Mouse (Mus musculus) adrenal gland, postnatal 4 days (tissue): ENCODE measurements around the gene D6Ertd527e. TPM values are rescaled to one million over a fixed set of nuclear protein-coding genes. Genes with fewer than 3 reads are reported as not detected.

ENCODE experiments used
- DNase-seq, 2 experiments: peaks; one replicate each; pipeline ENCODE4 v3.0.0; 2021 to 2022; ENCODE audit warnings: low spot score in 2 of 2, mixed read lengths in 2 of 2
- total RNA-seq, 2 experiments: library from RNA; stranded (reverse); gene quantifications; 2 replicates each; pipeline ENCODE4 v1.2.3; 2021

D6Ertd527e gene
- total RNA-seq, 2 experiments from 2014 or later = 0.28 TPM; not detected in 1

GRCm38 (mm10) chr6:87103314-87103713 is 1.2 kb upstream of the D6Ertd527e start:
- DNase-seq = no peak

DNA sequence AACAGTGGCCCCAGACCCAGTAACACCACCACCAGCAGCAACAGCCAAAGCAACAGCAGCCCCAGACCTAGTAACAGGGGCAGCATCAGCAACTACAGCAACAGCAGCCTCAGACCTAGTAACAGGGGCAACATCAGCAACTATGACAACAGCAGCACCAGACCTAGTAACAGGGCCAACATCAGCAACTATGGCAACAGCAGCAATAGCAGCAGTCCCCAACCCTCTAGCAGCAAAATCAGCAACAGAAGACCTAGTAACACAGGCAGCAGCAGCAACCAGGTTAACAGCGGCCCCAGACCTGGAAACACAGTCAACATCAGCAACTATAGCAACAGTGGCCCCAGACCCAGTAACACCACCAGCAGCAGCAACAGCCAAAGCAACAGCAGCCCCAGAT is 6.9 kb downstream of the D6Ertd527e start:
- no peak for DNase-seq

DNA sequence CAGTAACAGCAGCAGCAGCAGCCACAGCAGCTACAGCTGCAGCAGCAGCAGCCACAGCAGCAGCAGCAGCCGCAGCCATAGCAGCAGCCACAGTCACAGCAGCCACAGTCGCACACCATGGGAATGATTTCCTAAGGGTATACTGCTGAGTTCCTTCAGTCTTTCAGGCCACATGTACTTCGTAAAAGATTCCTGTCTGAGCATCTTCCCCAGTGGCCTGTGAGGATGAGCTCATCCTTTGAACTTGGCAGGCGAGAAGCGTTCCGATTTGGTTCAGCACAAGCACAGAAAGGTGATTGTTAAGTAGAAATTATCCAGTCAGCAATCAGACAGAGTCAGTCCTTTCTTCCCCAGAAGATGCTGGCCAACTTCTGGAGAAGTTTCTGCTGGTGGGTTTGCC is 7.6 kb downstream of the D6Ertd527e start:
- DNase-seq = no peak

- DNase-seq = no peak
These were observed 11.4 kb downstream of the D6Ertd527e start for GRCm38 (mm10) chr6:87115981-87116380.

DNA sequence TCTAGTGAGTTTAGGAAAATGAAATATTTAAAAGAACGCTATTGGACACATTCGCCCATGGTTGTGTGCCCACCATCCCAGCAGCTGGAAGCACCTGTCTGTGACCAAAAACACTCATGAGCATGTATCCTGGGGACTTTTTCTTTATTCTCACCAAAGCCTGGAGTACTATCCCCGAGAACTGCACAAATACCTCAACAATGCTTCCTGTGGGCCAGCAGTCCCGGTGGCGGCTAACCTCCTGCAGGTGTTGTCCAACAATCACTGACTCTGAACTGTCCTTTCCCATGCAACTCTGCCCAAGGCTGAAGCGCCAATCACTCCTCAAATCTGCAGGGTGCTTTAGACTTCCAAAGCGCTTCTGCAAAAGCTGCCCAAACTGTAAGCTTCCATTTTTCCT is 12.1 kb downstream of the D6Ertd527e start:
- no peak for DNase-seq

DNA sequence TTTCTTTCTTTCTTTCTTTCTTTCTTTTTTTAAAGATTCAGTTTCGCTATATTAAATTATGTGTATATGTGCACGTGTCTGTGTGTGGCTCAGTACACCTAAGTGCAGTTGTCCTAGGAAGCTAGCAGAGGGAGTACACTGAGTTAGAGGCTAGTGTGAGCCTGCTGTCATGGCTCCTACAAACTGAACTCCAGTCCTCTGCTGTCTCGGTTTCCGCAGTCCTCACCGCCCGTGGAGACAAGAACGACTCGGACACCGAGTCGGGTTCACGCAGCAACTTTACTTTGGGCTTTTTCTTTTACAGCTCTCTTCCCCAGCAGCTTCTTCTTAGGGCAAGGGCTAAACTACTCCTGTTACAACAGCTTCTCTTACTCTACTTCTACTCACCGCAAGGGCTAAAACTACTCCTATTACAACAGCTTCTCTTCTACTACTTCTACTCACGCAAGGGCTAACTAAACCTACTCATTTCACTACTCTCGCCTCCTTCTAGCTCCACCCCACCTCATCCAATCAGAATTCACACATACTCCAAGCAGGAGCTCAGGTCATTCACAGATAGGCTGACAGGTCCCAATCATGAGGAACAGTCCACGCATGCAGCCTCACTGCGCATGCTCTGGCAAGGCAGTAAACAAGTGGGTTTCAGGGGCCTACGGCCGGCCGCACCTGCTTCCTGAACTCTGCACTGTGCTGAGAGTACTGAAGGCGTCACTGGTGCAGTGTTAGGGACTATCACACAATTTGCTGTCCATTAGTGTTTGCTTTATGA is 14.7 kb downstream of the D6Ertd527e start:
- DNase-seq = no peak

- no peak for DNase-seq
These were observed 15.4 kb downstream of the D6Ertd527e start for GRCm38 (mm10) chr6:87119975-87120374.

- DNase-seq = no peak
These were observed 16.1 kb downstream of the D6Ertd527e start for GRCm38 (mm10) chr6:87120661-87121060.

DNA sequence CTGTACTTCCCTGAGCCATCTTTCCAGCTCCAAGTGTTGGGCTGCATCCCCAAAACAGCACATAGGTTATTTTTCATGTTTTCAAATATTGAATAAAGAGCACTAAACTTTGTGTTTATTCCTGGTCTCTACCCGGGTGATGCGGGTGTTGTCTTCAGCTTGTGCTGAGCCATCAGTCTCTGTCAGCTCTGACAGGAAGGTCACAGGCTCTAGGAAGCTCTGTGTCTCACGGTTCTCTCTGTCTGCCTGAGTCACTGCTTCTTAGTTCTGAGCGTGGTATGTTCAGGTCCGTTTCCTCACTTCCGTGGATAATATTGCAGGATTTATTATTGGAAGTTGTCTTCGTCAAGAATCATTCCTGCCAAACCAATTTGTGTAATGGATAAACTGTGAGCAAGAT is 17.4 kb downstream of the D6Ertd527e start:
- DNase-seq = no peak

- DNase-seq = no peak
These were observed 18.9 kb downstream of the D6Ertd527e start for GRCm38 (mm10) chr6:87123406-87123805.

DNA sequence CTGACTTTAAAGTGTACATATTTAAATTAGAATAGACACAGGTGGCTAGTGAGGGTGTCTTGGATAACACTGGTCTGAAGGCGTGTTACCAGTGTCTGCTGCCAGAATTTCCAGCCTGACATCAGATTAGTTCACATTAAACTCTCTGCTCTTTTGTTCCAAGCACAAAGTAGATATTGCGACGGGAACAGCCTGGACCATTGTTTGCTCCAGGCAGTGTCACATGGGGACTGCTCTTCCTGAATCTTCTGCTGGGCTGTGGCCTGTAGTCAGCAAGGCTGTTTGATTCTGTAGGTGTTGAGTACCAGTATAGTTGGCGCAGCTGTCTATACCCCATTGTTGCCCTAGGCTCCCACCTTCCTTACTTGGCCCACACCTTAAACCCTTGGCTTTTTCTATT is 19.4 kb downstream of the D6Ertd527e start:
- DNase-seq = no peak

- DNase-seq = no peak
These were observed 22.7 kb downstream of the D6Ertd527e start for GRCm38 (mm10) chr6:87127049-87127753.

- DNase-seq = no peak
These were observed 25.3 kb downstream of the D6Ertd527e start for GRCm38 (mm10) chr6:87129861-87130260.

DNA sequence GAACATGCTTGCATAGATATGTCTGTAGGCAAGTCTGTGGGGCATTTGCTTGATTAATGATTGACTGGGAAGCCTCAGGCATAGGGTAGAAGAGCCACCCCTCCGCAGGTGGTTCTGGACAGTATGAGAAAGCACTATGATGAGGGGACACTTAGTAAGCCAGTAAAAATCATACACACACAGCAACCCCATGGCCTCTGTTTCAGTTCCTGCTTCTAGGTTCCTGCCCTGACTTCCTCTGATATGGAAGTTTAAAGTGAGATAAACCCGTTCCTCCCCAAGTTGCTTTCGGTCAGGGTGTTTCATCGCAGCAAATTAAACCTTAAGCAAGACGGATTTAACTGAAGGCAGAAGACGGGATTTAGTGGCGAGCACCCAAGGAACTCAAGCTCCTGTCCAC is 26.1 kb downstream of the D6Ertd527e start:
- no peak for DNase-seq

- no peak for DNase-seq
These were observed 26.5 kb downstream of the D6Ertd527e start for GRCm38 (mm10) chr6:87131078-87131477.

GRCm38 (mm10) chr6:87133520-87133919 is 29.0 kb downstream of the D6Ertd527e start:
- DNase-seq = no peak

DNA sequence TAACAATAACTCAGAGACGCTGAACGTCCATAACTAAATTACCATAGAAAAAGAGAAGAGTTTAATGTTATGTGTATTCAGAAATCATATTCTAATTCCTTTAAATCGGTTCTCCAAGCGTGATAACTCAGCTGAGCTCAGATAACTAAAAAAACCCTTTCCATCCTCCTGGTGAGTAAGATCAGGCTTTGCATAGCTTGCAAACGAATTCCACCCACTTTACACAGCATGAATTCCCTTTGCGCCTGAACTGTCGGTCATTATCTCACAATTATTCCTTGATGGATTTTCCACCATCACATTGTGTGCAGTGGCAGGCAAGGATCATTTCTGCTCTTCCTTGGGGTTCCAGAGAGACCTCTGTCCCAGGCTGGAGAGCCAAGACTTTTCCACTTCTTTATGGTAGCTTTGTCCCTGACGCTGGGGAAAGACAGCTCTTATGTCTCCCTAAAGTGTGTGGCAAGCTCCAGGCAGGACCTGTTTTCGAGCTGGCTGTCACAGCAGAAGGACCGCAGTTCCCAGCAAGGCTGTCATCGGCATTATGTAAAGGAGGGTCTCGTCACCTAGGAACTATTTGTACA is 29.5 kb downstream of the D6Ertd527e start:
- no peak for DNase-seq

DNA sequence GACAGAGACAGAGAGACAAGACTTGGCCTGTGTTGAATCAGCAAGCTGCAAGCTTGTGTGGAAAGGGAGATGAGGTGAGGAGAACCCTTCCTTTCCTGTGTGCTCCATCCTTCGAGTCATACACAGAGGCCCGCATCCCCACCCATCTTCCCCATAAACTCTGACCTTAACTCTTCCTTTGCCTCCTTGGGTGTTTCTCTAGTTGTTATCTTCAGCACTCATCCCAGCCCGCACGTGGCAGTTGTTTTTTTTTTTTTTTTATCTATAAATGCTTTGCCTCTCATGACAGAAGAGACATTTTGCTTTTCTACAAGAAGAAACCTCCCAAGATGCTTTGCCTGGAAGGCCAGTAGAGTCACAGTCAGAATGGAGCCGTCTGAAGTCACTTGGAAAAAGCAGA is 33.9 kb downstream of the D6Ertd527e start:
- no peak for DNase-seq

GRCm38 (mm10) chr6:87139796-87140553 is 35.4 kb downstream of the D6Ertd527e start:
- DNase-seq = no peak

GRCm38 (mm10) chr6:87142239-87142638 is 37.7 kb downstream of the D6Ertd527e start:
- DNase-seq = no peak

- DNase-seq = no peak
These were observed 39.0 kb downstream of the D6Ertd527e start for GRCm38 (mm10) chr6:87143594-87143993.

GRCm38 (mm10) chr6:87147921-87148320 is 43.4 kb downstream of the D6Ertd527e start:
- no peak for DNase-seq
